Mouse (Mus musculus): Measurements from ENCODE around the gene Gcnt2. TPM values are rescaled to one million over a fixed set of nuclear protein-coding genes. Genes with fewer than 3 reads are reported as not detected.
"Not testable (repeated sequence)": the region's sequence is repeated elsewhere in the genome, so short reads cannot be mapped to it uniquely, and the experiment has no call there.

The Gcnt2 gene
- polyA plus RNA-seq, 1 experiment: 9.6 TPM

GRCm38 (mm10) chr13:40994487-40995263 lies 135.1 kb downstream of the Gcnt2 start:
- no peak overlapping the region for H3K27ac ChIP-seq (ENCODE audit: insufficient read depth, low read length)
- H3K4me1 ChIP-seq (ENCODE audit: control insufficient read depth, insufficient read depth, low read length): no peaks in the 10 kb centered on the region
- H3K4me3 ChIP-seq (ENCODE audit: insufficient read depth, low read length): no peak overlapping the region
- TF ChIP-seq POLR2A (IDR thresholded peaks at IDR 0.05; ENCODE audit: extremely low read depth, insufficient read depth, low read length) (no peak), CTCF (IDR thresholded peaks at IDR 0.05; ENCODE audit: extremely low read depth, insufficient read depth, low read length) (no peak)

- not testable (repeated sequence) for H3K27ac ChIP-seq (ENCODE audit: insufficient read depth, low read length); H3K4me1 ChIP-seq (ENCODE audit: control insufficient read depth, insufficient read depth, low read length); H3K4me3 ChIP-seq (ENCODE audit: insufficient read depth, low read length)
Measured at GRCm38 (mm10) chr13:40998537-40998936, 139.0 kb downstream of the Gcnt2 start.

- TF ChIP-seq POLR2A (IDR thresholded peaks at IDR 0.05; ENCODE audit: extremely low read depth, insufficient read depth, low read length) (no peak), CTCF (IDR thresholded peaks at IDR 0.05; ENCODE audit: extremely low read depth, insufficient read depth, low read length) (peak; percentile 32; the same call in 1 of the 2 replicates)
- H3K4me3 ChIP-seq (ENCODE audit: insufficient read depth, low read length): peak overlapping the region; percentile 53
- peak overlapping the region; percentile 90 for H3K27ac ChIP-seq (ENCODE audit: insufficient read depth, low read length)
- peaks cover 2% of the 10 kb centered on the region for H3K4me1 ChIP-seq (ENCODE audit: control insufficient read depth, insufficient read depth, low read length)
Measured at GRCm38 (mm10) chr13:41000140-41000925, 140.8 kb downstream of the Gcnt2 start.

- TF ChIP-seq POLR2A (IDR thresholded peaks at IDR 0.05; ENCODE audit: extremely low read depth, insufficient read depth, low read length): peak; percentile 56; the same call in 1 of the 2 replicates
- TF ChIP-seq CTCF (IDR thresholded peaks at IDR 0.05; ENCODE audit: extremely low read depth, insufficient read depth, low read length): no peak
- Histone ChIP-seq H3K4me1 (ENCODE audit: control insufficient read depth, insufficient read depth, low read length) (peaks cover 2% of the 10 kb centered on the region), H3K27ac (ENCODE audit: insufficient read depth, low read length) (peak within 1 kb of the TSS; percentile 90), H3K4me3 (ENCODE audit: insufficient read depth, low read length) (peak within 1 kb of the TSS; percentile 53)
Measured at GRCm38 (mm10) chr13:41000926-41001639, 141.5 kb downstream of the Gcnt2 start, which contains the start of gene Pak1ip1. Gene Pak1ip1, plus strand, starts transcription at chr13:41001023.

GRCm38 (mm10) chr13:41002001-41002400 lies 142.4 kb downstream of the Gcnt2 start:
- Histone ChIP-seq H3K4me1 (ENCODE audit: control insufficient read depth, insufficient read depth, low read length) (peaks cover 2% of the 10 kb centered on the region), H3K4me3 (ENCODE audit: insufficient read depth, low read length) (peak overlapping the region; percentile 53; the same call in 1 of the 2 replicates), H3K27ac (ENCODE audit: insufficient read depth, low read length) (no peak overlapping the region)
- no peak for TF ChIP-seq POLR2A (IDR thresholded peaks at IDR 0.05; ENCODE audit: extremely low read depth, insufficient read depth, low read length)
- no peak for TF ChIP-seq CTCF (IDR thresholded peaks at IDR 0.05; ENCODE audit: extremely low read depth, insufficient read depth, low read length)

GRCm38 (mm10) chr13:41006244-41006643 lies 146.7 kb downstream of the Gcnt2 start:
- Histone ChIP-seq H3K4me1 (ENCODE audit: control insufficient read depth, insufficient read depth, low read length) (peaks cover 2% of the 10 kb centered on the region), H3K4me3 (ENCODE audit: insufficient read depth, low read length) (no peak overlapping the region), H3K27ac (ENCODE audit: insufficient read depth, low read length) (no peak overlapping the region)
- no peak for TF ChIP-seq POLR2A (IDR thresholded peaks at IDR 0.05; ENCODE audit: extremely low read depth, insufficient read depth, low read length)
- no peak for TF ChIP-seq CTCF (IDR thresholded peaks at IDR 0.05; ENCODE audit: extremely low read depth, insufficient read depth, low read length)

GRCm38 (mm10) chr13:41008271-41008670 lies 148.7 kb downstream of the Gcnt2 start:
- TF ChIP-seq POLR2A (IDR thresholded peaks at IDR 0.05; ENCODE audit: extremely low read depth, insufficient read depth, low read length): no peak
- TF ChIP-seq CTCF (IDR thresholded peaks at IDR 0.05; ENCODE audit: extremely low read depth, insufficient read depth, low read length): no peak

GRCm38 (mm10) chr13:41008946-41009345 lies 149.4 kb downstream of the Gcnt2 start:
- TF ChIP-seq CTCF (IDR thresholded peaks at IDR 0.05; ENCODE audit: extremely low read depth, insufficient read depth, low read length): no peak
- TF ChIP-seq POLR2A (IDR thresholded peaks at IDR 0.05; ENCODE audit: extremely low read depth, insufficient read depth, low read length): no peak
- H3K4me1 ChIP-seq (ENCODE audit: control insufficient read depth, insufficient read depth, low read length): no peaks in the 10 kb centered on the region
- H3K4me3 ChIP-seq (ENCODE audit: insufficient read depth, low read length): no peak overlapping the region
- no peak overlapping the region for H3K27ac ChIP-seq (ENCODE audit: insufficient read depth, low read length)

More at GRCm38 (mm10) chr13:41008271-41008670, 148.7 kb downstream of the Gcnt2 start:
- Histone ChIP-seq H3K27ac (ENCODE audit: insufficient read depth, low read length) (no peak overlapping the region), H3K4me3 (ENCODE audit: insufficient read depth, low read length) (no peak overlapping the region), H3K4me1 (ENCODE audit: control insufficient read depth, insufficient read depth, low read length) (no peaks in the 10 kb centered on the region)

Other genes starting within 250 kb of the Gcnt2 start
- 0.15 and 0.23 TPM in 2 replicates for gene Tfap2a, start 121.4 kb upstream of the Gcnt2 start, polyA plus RNA-seq (2012; rRNA removed)
- gene Pak1ip1, start 141.3 kb downstream of the Gcnt2 start, polyA plus RNA-seq (2012; rRNA removed): 49.9 and 50.7 TPM in 2 replicates
- 67.3 and 69.6 TPM in 2 replicates for gene Tmem14c, start 156.5 kb downstream of the Gcnt2 start, polyA plus RNA-seq (2012; rRNA removed)
- 3.3 and 4.1 TPM in 2 replicates for gene Mak, start 220.0 kb downstream of the Gcnt2 start, polyA plus RNA-seq (2012; rRNA removed)

Data from cortical plate, adult 2 months (tissue).